Mouse (Mus musculus): ENCODE data around the gene Lgals7. TPM values are rescaled to one million over a fixed set of nuclear protein-coding genes. Genes with fewer than 3 reads are reported as not detected.

Gene Lgals7
- polyA plus RNA-seq (2012; rRNA removed) = 46.3 and 60.8 TPM in 2 replicates

DNA sequence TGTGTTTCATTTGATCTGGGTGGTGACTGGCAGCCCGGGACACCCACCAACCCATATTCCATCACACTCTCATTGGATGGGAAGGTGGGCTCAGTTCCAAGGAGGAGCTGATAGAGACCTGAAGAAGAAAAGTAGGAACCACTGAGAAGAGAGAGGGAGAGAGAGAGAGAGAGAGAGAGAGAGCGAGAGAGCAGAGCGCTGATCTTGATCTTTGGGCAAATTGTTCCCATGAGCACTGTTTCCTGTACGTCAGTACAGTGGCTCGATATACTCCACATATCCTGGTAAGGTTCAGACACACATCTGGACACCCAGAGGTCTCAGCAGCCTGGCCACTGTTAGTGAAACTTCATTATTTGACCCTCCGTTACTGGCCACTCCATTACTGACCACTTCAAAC is at the start of gene Lgals7:
Gene Lgals7 (plus strand): TSS at position 314 of the 400 bp plus-strand sequence.

DNA sequence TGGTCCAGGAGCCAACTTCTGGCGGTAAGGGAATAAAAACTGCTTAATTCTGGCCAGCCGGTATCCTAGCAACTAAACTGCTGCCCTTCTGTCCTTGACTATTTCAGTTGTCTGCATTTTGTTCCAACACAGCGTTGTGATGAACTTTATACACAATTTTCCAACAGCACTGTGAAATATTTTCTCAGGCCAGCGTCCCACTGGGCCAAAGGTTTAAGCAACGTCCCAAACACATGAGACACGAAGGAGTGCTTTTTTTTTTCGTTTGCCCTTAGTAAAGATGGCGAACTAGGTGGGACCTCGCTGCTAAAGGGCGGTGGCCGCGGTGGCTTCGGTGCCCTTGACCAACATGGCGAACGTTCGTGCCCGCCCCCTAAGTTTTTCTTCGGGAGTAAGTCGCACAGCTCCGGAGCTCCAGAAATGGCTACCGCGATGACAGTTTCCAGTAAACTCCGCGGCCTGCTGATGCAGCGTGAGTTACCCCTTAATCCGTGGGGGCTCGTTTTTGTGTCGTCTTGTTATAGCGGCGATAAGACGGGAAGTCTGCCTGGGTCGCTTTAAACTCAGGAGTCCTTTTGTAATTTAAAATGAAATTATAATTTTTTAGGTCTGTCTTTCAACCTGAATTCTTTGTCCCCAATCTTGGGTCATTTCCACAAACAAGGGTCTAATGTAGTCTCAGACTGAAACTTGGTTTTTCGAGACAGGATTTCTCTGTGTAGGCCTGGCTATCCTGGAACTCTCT is 38.5 kb upstream of the Lgals7 start, which contains the start of gene Ech1:
Gene Ech1 (plus strand): TSS at position 277 of the 745 bp plus-strand sequence.

DNA sequence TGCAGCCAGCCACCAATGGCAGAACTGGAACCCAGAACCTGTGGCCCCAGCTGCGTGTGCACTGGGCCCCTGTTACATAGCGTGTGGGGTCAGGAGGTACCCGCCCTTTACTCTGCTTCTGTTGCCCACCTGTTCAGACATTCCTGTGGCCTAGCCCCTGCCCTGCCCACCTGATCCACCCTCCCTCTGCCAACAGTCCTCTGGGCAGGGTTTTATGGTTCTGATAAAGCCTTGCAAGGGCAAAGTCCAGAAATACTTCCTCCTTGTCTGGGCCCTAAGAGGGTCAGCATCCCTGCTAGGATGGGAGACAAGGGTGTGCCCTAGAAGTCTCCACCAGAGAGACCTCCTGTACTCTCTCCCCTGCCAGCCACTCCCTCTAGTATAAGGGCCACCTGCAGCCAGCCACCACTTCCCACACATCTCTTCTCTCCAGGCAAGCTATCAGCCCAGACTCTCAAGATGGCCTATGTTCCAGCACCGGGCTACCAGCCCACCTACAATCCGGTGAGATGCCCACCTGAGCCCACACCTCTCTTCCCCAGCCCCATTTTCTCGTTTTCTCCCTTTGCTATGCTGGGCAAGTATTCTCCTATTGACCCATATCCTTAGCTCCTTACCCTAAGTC is 29.8 kb upstream of the Lgals7 start, which contains the start of gene Lgals4:
Gene Lgals4 (plus strand): TSS at position 132 of the 625 bp plus-strand sequence.

DNA sequence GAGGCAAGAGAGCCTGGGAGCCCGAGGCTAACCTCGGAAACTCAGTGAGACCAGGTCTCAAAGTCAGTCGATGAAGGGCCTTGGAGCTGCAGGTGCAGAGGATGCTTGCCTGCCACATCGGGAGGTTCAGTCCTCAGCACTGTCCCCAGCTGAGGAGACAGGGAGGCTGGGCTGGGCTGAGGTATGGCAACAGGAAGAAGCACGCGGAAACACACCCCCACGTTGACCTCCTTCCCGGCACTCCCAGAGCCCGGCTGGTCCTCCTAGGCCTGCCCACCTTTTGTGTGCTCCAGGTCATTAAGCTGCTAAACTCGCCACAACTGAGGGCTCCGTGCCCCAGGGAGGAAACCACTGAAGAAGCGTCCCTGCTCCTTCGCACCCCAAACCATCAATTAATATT is 17.5 kb downstream of the Lgals7 start, which contains the start of gene Capn12:
Gene Capn12 (plus strand): TSS at position 224 of the 400 bp plus-strand sequence.

Other genes with a start within 250 kb of the Lgals7 start
- 1.6 and 1.8 TPM in 2 replicates for gene Acp7, start 232.5 kb upstream of the Lgals7 start, polyA plus RNA-seq (2012; rRNA removed)
- 29.2 and 37.0 TPM in 2 replicates for gene Fbxo27, start 171.0 kb upstream of the Lgals7 start, polyA plus RNA-seq (2012; rRNA removed)
- gene Fbxo17, start 147.0 kb upstream of the Lgals7 start, polyA plus RNA-seq (2012; rRNA removed) = 18.7 and 28.0 TPM in 2 replicates
- gene Mrps12, start 122.0 kb upstream of the Lgals7 start, polyA plus RNA-seq (2012; rRNA removed) = 105 and 112 TPM in 2 replicates
- 25.8 and 31.4 TPM in 2 replicates for gene Sars2, start 121.9 kb upstream of the Lgals7 start, polyA plus RNA-seq (2012; rRNA removed)
- gene Ccer2, start 107.7 kb upstream of the Lgals7 start, polyA plus RNA-seq (2012; rRNA removed) = not detected in 2 replicates
- 78.6 and 92.9 TPM in 2 replicates for gene Sirt2, start 97.1 kb upstream of the Lgals7 start, polyA plus RNA-seq (2012; rRNA removed)
- 56.1 and 60.3 TPM in 2 replicates for gene Nfkbib, start 96.3 kb upstream of the Lgals7 start, polyA plus RNA-seq (2012; rRNA removed)
- gene Rinl, start 74.9 kb upstream of the Lgals7 start, polyA plus RNA-seq (2012; rRNA removed) = 2.7 and 2.8 TPM in 2 replicates
- 204 and 341 TPM in 2 replicates for gene Hnrnpl, start 55.3 kb upstream of the Lgals7 start, polyA plus RNA-seq (2012; rRNA removed)
- 442 and 460 TPM in 2 replicates for gene Ech1, start 38.6 kb upstream of the Lgals7 start, polyA plus RNA-seq (2012; rRNA removed)
- 20.6 and 30.5 TPM in 2 replicates for gene Lgals4, start 30.0 kb upstream of the Lgals7 start, polyA plus RNA-seq (2012; rRNA removed)
- gene Capn12, start 17.6 kb downstream of the Lgals7 start, polyA plus RNA-seq (2012; rRNA removed) = 0.78 and 1.0 TPM in 2 replicates
- 365 and 372 TPM in 2 replicates for gene Actn4, start 98.5 kb downstream of the Lgals7 start, polyA plus RNA-seq (2012; rRNA removed)
- gene Eif3k, start 118.0 kb downstream of the Lgals7 start, polyA plus RNA-seq (2012; rRNA removed) = 251 and 352 TPM in 2 replicates
- gene Map4k1, start 118.2 kb downstream of the Lgals7 start, polyA plus RNA-seq (2012; rRNA removed) = 5.6 and 5.7 TPM in 2 replicates